Mouse (Mus musculus) mouse embryonic stem cell (cell line): ENCODE data around the gene 3110040N11Rik.
"Not testable (repeated sequence)": the region's sequence is repeated elsewhere in the genome, so short reads cannot be mapped to it uniquely, and the experiment has no call there.

Experiments used
- in situ Hi-C, 2 experiments: fragments of 300-500 bp; cut with MboI; formaldehyde crosslinking; loops; 1 replicate in 1 of 2; 3 replicates in 1 of 2; pipeline ENCODE4 v1.14.3; 2019 to 2020; ENCODE audit warnings: low sequenced_read_pairs in 2 of 2, low pct_unique_long_range_greater_than_20kb in 1 of 2, mixed read lengths in 1 of 2; ENCODE audit not compliant: unreplicated experiment in 1 of 2

The 3110040N11Rik gene

DNA sequence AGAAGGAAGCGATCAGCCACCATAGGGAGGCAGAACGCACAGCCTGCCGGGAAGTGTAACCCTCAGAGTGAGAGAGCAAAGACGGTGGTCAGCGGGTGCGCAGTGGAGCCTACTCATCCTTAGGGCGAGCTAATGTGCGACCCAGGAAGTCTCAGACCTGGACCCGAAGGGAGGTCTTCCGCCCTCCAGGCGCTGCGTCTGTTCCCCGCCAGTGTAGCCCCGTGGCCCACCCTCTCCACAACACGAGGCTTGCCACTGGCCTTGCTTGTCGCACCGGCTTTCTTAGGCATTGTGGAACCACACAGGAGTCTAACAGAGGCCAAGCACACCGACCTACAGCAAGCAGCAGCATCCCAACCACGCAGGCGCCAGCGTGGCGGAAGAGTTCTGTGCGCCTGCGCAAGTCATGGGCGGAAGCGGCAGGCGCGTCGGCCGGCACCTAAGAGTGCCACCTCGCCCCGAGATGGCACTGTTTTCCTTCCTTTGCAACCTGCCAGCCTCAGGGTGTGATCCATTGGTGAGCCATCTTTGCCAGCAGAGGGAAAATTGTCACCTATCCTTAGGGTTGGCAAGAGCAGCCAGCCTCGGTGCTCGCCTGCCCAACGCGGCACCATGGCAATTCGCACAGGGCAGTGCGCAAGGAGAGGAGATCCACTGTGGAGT lies at the start of gene 3110040N11Rik:
TSS of gene 3110040N11Rik (minus strand) at position 384 of the 663 bp plus-strand sequence.
- in situ Hi-C loops: loop anchor here (10.0 to 25.0 kb wide), 3 partner anchors 98 to 498 kb away; no protein-coding TSS in a partner anchor

DNA sequence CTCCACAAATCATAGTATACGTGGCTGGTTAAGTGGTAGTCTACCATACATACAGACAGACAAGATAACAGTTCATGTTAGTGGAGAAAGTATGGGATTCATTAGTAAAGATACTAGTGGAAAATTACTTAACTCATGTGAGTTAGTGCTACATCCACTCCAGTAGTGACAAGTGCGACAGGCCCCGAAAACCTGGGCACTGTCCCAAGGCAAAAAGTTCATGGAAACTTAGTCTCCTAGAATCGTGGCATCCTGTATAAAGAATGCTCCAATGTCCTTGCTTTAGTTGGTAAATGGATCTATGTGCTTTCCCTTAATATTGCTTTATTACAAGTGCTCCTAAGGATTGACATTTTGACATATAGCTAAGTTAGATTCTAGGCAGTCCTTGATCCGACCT lies 48.5 kb upstream of the 3110040N11Rik start:
- in situ Hi-C loops: not testable (repeated sequence)

DNA sequence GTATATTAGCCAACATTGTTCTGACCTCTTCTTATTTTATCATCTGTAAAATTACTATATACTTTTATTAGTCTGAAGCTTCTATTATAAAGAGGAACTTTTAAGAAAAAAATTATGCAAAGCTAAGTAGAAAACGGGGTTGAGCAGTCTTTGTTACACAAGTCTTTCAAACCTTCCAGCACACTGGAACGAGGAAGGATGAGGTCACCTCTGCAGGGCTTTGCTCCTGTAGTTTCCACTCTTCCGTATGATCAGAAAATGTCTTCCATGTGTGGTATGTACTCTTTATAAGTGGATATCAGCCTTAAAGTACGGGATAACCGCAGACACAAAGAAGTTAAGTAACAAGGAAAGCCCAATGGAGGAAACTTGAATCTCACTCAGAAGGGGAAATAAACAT lies 46.2 kb upstream of the 3110040N11Rik start:
- in situ Hi-C loops: no loop called here

- in situ Hi-C loops: no loop called here
These were observed 45.6 kb upstream of the 3110040N11Rik start for GRCm38 (mm10) chr7:81834847-81835246.

DNA sequence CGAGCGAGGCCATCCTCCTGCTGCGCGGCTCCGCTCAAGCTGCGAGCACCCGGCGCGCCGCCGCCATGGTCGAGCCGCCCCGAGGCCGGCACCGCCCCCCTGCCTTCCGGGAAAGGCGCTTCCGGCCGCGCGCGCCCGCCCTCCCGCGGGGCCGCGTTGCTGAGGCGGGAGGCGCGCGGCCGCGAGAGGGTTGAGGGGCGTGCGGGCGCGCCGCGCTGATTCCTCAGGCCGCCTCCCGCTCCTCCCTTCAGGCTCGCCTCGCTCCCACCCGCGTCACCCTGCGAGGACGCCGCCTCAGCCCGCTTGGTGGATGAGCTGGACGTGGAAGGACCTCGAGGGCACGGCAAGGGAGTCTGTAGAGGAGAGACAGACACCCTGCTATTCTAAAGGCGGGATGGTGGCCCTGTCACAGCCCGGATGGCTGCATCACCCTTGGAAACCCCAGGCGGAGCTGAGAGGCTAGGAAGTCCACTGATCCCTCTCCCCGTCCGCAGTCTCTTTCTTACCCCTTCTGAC lies 40.2 kb upstream of the 3110040N11Rik start, which contains the start of gene Btbd1:
TSS of gene Btbd1 (minus strand) at position 53 of the 516 bp plus-strand sequence.
- in situ Hi-C loops: no loop called here

DNA sequence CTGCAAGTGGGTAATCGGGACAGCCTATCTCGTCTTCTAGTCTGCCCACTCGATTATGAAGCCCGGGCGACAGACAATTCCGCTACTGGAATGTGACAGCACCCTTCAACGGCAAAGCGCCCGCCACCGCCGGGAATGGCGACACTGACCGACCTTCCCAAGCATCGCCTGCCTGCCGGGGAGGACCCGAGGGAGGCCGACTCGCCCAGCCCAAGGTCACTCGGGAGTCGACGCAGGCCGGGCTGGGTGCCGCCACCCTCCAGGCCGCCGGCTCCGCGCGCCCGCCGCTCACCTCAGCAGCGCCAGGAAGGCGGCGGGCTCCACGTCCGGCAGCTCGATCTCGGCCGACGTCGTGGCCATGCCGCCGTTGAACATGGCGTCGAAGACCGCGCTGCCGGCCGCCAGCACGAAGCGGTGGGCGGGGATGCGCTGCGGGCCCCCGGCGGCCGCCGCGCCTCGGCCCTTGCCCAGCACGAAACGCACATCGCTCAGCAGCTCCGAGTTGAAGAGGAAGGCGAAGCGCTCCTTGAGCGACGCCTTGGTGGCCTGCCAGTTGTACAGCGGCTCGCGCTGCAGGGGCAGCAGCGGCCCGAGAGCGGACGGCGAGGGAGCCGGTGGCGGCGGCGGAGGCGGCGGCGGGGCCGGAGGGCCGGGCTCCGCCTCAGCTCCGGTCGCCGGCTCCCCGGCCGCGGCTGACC lies 39.6 kb upstream of the 3110040N11Rik start:
- in situ Hi-C loops: no loop called here

DNA sequence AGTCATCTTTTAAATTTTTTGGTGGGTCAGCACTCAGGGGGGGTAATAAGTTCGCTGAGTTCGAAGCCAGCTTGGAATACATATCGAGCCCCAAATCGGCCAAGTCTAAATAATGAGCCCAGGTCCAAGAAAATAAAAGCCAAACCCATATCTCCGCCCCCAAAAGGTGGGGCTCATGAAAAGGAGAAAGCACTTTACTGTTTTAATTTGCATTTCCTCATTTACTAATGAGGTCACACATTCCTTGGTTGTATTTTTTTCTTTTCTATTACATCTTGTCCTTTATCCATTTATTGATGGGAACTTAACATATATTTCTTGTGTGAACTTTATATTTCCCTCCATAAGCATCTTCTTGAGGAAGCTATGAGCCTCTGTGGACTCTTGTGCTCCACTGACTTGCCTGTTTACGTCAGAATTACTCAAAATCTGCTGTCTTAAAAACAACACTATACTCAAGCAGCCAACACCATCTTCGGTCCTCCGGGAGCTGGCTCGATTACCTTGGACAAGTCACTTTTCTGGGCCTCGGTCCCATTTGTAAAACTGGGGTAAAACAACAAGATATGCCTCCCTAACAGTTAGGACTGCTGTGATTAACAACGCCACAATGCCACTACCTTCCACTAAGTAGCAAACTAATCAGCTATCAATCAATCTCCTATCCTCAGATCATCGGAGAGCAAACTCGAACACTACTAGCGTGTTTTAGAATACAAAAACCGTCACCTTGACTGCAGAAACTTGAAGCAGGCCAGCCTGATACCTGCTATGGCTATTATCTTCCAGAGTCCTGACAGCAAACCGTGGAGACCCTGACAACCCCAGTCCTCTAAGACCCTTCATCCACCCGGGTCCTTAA lies 38.8 kb upstream of the 3110040N11Rik start:
- in situ Hi-C loops: no loop called here

DNA sequence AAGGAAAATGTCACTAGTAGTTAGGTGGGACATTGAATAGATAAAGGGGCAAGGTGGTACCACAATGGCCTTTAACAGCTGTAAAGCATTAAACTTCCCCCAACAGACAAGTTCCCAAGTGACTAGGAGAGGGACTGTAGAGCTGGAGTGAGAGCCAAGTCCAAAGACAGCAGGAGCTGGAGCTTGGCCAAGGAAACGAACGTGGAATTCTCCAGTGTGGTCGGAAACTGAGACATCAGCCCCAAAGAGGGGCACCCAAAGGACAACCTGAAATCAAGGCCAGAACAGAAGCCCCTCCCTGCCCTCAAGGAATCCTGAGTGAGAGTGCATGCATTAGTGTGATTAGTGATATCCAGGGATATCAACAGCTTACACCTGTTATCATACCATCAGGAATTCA lies 36.1 kb upstream of the 3110040N11Rik start:
- in situ Hi-C loops: no loop called here

DNA sequence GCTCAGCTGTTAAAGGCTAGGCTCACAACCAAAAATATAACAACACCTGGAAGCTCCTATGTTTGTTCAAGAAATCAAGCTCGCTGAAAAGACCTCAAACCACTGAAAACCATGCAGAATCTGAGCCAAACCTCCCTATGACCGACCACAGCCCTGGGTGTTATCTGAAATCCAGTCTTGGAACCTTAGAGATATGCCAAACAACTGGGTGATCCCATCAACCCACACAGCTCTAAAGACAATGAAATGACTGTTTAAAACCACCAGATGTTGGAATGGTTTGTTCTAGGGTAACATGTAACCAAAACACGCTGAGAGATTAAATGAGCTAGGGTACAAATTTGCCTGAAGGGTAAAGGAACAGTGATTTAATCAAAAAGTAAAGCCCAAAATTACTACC lies 35.6 kb upstream of the 3110040N11Rik start:
- in situ Hi-C loops: no loop called here

DNA sequence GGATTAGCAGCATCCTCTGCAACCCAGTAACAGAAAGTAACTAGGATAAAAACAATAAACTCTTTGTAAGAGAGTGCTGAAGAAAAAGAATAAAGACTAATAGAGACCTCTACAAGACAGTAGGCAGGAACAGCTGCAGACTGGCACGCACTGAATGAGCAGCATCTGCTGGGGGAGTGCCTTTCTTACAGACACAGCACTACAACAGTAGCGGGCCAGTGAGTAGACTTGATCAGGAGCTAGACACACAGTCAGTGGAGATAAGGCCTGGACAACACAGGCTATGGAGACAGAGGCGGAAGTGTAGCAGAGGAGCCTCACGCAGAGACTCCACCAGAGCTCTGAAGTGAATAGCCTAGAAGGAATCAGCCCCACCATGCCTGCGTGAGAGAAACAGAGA lies 16.8 kb upstream of the 3110040N11Rik start:
- in situ Hi-C loops: no loop called here

DNA sequence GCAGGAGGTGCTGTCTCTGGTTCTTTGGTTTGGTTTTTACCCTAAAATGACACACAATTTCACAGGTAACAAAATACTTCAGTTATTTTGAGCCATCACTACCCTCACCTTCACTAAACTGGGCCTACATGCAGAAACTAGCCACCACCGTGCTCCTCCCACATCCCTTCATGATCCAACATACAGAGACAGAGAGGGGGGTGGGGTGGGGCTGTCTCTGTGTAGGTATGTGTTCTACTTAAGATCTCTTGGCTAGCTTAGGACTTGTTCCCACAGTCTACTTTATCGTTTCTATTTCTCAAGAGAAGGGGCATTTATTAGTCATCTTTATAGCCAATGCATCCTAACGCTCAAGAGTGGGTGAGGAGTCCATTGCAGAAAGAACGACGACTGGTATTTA lies 742 bp downstream of the 3110040N11Rik start:
- in situ Hi-C loops: loop anchor here (10.0 to 25.0 kb wide), 3 partner anchors 99 to 499 kb away; no protein-coding TSS in a partner anchor

- in situ Hi-C loops: loop anchor here in 1 of 2 experiments (25.0 kb wide), 2 partner anchors 110 to 510 kb away; no protein-coding TSS in a partner anchor
These were observed 11.5 kb downstream of the 3110040N11Rik start for GRCm38 (mm10) chr7:81777667-81778218.

DNA sequence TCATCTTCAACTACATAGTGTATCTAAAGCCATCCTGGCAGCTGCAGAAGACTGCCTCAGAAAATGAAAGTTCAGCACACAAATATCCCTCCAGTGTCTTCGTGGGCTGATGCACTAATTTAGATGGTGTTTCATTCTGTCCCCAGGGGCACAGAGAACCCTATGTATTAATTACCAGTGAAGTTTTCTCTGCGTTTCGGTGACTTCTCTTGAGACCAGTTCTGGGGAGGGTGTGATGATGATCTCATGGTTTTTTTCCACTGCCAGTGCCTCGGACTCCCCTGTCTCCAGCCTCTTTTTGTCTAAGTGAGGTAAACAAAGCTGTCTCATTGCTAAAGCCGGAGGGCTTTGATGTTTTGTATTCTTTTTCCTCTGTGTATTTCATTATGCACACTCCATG lies 14.0 kb downstream of the 3110040N11Rik start:
- in situ Hi-C loops: loop anchor here in 1 of 2 experiments (25.0 kb wide), 2 partner anchors 112 to 512 kb away; no protein-coding TSS in a partner anchor

- in situ Hi-C loops: no loop called here
These were observed 16.3 kb downstream of the 3110040N11Rik start for GRCm38 (mm10) chr7:81772786-81773539.

GRCm38 (mm10) chr7:81763110-81763845 lies 26.0 kb downstream of the 3110040N11Rik start:
- in situ Hi-C loops: no loop called here

- in situ Hi-C loops: no loop called here
These were observed 26.8 kb downstream of the 3110040N11Rik start, which contains the start of gene Ramac for GRCm38 (mm10) chr7:81762180-81763109. Gene Ramac, plus strand, starts transcription at chr7:81762925.
